Mouse (Mus musculus) heart, adult 2 months (tissue): ENCODE measurements around the gene Slc25a17.

Source experiments
- CTCF ChIP-seq: fragments of 200-600 bp; IDR thresholded peaks from 2 replicates; pipeline ENCODE4 v1.8.1; 2022; ENCODE audit warnings: antibody characterized with exemption, mild to moderate bottlenecking, moderate library complexity
- EP300 ChIP-seq: fragments of 200-500 bp; IDR thresholded peaks from 2 replicates; pipeline ENCODE4 v1.6.1; 2011; ENCODE audit warnings: low read depth, low read length, control low read depth; ENCODE audit not compliant: insufficient read depth

DNA sequence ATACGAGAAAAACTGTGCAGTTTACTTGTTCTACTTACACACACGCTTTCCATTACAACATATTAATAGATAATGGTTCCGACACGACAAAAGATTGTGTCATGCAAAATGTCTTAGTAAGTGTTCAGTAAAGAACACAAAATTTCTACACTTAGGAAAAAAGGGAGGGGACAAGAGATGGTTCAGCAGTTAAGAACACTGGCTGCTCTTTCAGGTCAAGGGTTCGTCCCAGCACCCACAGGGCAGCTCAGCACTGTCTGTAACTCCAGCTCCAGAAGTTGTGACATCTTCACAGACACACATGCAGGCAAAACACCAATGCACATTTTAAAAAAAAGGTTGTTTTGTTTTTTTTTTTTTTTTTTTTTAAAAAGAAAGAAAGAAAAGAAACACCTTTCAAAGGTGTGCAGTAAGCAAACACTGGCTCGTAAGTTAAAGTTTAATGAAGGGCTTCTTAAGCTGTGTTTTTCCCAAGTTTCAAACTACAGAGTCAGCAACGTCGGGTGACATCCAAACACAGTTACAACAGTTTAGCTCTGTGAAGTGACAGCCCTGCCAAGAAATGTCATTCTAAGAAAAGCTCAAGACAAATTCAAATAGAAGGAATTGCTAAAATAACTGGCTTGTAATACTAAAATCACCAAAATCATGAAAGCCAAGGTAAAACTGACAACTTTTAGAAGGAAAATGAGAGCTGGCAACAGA, 33.8 kb upstream of the Slc25a17 start:
- TF ChIP-seq CTCF (no peak), EP300 (no peak)
